Mouse (Mus musculus) thymus, adult 2 months (tissue): Measurements from ENCODE around the gene Arhgap45.

Experiments used
- CTCF ChIP-seq: fragments of 200-500 bp; IDR thresholded peaks from 2 replicates; pipeline ENCODE4 v1.5.1; 2012; ENCODE audit warnings: mild to moderate bottlenecking, control low read depth, low read length, moderate library complexity, borderline replicate concordance; ENCODE audit not compliant: control insufficient read depth, poor library complexity, insufficient read depth; ENCODE audit errors: extremely low read depth
- POLR2A ChIP-seq: fragments of 200-500 bp; IDR thresholded peaks from 2 replicates; pipeline ENCODE4 v1.6.1; 2012; ENCODE audit warnings: mild to moderate bottlenecking, low read length, control low read depth, moderate library complexity; ENCODE audit not compliant: control insufficient read depth, poor library complexity, insufficient read depth; ENCODE audit errors: extremely low read depth

- TF ChIP-seq CTCF (no peak), POLR2A (no peak)
These were observed 46.7 kb downstream of the Arhgap45 start for GRCm38 (mm10) chr10:80063104-80063503.
